Mouse (Mus musculus): Measurements from ENCODE around the gene Fndc3b.

DNA sequence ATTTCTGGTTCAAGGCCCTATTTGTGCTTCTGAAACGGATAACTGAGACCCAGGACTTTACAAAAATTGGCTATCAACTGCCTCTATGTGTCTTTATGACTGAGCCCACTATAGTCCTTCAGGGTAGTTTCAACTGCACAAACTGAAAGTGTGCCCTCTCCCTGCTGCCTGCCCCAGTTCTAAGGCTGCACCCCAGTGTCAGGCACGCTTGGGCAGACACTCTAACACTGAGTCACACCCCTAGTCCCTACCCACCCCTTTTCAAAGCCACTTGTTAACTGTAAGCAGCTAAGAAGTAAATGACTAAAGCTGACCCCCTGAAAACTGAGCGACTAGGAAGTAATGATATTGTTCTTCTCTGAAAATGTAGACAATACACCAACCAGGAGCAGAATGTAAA is 176.9 kb downstream of the Fndc3b start:
- TF ChIP-seq MYOD1 (IDR thresholded peaks at IDR 0.05; ENCODE audit: control insufficient read depth, insufficient read length, low read depth): no peak
- TF ChIP-seq CTCF (IDR thresholded peaks at IDR 0.05; ENCODE audit: control insufficient read depth, insufficient read depth, insufficient read length): no peak
- TF ChIP-seq USF1 (IDR thresholded peaks at IDR 0.05; ENCODE audit: low read depth): no peak
- TF ChIP-seq MYOG (IDR thresholded peaks at IDR 0.05; ENCODE audit: control insufficient read depth, extremely low read depth, insufficient read length): no peak
- no peak for TF ChIP-seq MAX (IDR thresholded peaks at IDR 0.05)

Data from C2C12 (cell line).